Mouse (Mus musculus) left cerebral cortex, adult 9 months (tissue): ENCODE measurements around the gene Cers2.

ENCODE experiments used
- DNase-seq, 2 experiments: peaks; one replicate each; pipeline ENCODE4 v3.0.0; 2022; ENCODE audit warnings: low spot score in 2 of 2

Cers2 gene

GRCm38 (mm10) chr3:95289419-95289818 lies 25.2 kb upstream of the Cers2 start:
- DNase-seq: no peak

DNA sequence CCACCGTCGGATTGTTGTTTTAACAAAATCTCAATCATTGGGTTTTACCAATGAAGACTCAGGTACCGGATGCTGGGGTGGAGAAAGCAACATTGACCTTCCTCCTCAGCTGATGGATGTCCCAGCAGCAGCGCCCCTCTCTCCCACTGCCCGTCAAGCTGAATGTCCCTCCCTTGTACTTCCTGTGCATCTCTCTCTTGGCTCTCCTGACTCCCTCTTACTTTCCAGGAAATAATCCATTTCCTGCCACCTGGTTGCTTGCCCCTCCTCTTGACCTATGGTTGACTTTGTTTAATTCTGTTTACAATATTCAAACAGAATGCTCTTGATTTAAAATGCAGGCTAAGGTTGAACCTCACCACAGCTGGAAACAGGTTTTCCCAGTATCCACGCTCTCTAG lies 24.4 kb upstream of the Cers2 start:
- DNase-seq: no peak

- DNase-seq: no peak
Measured at GRCm38 (mm10) chr3:95291041-95291440, 23.6 kb upstream of the Cers2 start.

- no peak for DNase-seq
Measured at GRCm38 (mm10) chr3:95292899-95293298, 21.7 kb upstream of the Cers2 start.

DNA sequence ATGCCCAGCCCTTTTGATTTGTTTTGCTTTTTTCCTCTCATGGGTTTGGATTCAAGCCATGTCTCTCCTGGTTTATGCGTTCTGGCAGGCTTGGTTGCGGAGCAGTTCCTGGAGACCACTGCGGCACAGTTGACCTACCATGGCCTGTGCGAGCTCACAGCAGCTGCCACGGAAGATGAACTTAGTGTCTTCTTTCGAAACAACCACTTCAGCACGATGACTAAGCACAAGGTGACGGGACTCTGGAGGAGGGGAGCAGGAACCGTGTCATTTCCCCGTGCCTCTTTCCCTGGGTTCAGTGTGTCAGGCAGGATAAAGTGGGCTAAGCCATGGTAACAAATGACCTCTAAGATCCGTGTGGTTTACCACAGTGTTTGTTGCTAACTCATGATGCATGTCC lies 21.1 kb upstream of the Cers2 start:
- DNase-seq: no peak

- DNase-seq: no peak
Measured at GRCm38 (mm10) chr3:95294316-95294715, 20.3 kb upstream of the Cers2 start.

DNA sequence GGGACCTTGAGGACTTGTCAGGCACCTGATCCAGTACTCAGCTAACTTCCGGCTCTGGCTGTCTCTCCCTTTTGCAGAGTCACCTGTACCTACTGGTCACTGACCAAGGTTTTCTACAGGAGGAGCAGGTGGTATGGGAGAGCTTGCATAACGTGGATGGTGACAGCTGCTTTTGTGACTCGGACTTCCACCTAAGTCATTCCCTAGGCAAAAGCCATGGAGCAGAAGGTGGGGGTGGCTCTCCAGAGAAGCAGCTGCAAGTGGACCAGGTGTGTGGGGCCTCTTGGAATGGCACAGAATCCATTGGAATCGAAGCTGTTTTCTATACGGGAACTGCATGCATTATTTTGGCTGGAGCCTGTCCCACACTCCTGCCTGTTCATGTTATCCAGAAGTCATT lies 19.9 kb upstream of the Cers2 start:
- DNase-seq: no peak

DNA sequence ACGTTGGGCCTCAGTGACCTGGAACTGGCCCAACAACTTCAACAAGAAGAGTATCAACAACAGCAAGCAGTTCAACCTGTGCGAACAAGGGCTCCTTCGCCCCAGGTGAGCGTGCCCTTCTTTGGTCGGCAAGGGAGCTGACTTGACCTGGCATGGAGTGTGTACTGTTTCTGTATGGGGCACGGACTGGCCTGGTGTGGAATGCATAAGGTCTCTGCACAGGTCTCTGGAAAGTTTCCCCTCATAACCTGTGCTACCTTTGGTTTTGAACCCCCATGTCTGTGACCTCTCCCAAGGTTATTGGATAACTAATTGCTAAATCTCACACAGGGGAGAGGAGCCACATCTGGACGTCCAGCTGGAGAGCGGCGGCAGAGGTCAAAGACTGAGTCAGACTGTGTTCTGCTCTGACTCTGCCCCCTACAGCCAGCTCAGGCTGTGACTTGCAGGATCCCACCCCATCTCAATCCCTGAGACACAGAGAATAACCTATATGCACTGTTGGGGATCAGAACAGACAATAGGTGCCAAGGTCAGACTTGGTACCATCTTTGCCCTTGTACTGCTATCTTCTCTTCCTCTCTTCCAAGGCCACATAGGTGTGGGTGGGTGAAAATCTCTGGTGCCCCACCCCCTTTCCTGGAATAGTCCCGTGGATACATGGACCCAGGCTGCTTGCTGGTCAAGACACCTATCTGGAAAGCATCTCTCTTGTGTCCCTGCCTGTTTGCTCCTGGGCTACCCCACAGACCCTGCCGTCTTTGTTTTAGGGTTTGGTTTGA lies 19.1 kb upstream of the Cers2 start:
- DNase-seq: no peak

- no peak for DNase-seq
Measured at GRCm38 (mm10) chr3:95296103-95296469, 18.5 kb upstream of the Cers2 start.

- no peak for DNase-seq
Measured at GRCm38 (mm10) chr3:95298018-95298417, 16.6 kb upstream of the Cers2 start.

- no peak for DNase-seq
Measured at GRCm38 (mm10) chr3:95301204-95301796, 13.3 kb upstream of the Cers2 start.

- no peak for DNase-seq
Measured at GRCm38 (mm10) chr3:95306244-95306643, 8.3 kb upstream of the Cers2 start.

DNA sequence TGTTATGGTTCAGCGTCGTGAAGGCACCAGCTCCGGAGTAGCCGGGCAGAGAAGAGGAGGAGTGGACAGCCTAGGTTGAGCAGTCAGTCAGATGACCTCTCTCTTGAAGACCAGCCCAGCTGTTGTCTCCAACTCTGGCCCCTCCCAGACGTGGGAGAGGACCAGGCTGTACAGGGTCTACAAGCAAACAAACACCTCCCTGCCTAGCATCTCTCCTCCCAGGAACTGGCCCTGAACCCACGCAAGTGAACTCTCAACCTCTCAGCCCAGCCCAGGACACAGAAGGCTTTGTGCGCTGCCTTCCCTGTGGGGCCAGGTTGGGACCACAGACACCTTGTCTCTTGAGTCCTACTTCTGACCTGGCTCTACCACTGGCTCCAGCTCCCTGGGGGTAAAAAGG lies 7.5 kb upstream of the Cers2 start, which contains the start of gene Anxa9:
TSS of gene Anxa9 (minus strand) at position 77 of the 400 bp plus-strand sequence.
- DNase-seq: no peak

GRCm38 (mm10) chr3:95310496-95310895 lies 4.1 kb upstream of the Cers2 start:
- no peak for DNase-seq

- peak in 1 of 2 experiments; percentile 80 for DNase-seq
Measured at GRCm38 (mm10) chr3:95310968-95311882, 3.4 kb upstream of the Cers2 start.

DNA sequence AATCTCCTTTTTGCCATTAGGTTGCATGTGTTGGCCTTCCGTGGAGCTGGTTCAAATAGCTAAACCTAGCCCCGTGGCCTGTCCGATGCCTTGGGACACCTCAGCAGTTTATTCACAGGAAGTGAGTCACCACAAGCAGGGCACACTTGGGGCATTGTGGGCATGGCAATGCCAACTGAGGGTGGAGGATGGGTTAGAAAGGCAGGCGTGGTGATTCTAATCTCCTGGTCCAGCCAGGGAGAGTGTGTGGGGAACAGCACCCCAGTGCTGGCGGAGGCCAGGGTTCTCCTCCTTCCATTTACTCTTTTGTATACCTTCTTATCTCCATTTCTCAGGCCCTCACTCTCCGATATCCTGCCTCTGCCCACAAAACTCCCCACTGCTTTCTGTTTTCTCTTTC lies 2.0 kb upstream of the Cers2 start:
- no peak for DNase-seq

DNA sequence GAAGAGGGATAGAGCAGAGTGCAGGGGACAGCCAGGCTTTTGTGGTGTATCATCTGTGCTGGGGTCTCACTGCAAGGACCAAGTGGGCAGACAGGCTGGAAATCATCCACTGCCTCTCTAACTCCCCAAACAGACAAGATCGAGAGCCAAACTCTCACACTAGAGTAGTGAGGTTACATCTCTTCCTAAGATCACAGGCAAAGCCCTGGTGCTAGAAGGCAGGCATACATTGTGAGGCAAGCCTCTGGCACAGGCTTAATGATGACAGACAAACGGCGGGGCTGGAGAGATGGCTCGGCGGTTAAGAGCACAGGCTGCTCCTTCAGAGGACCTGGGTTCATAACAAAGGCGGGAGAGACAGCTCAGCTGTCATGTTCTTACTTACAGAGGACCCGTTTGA lies 1.1 kb upstream of the Cers2 start:
- no peak for DNase-seq

- no peak for DNase-seq
Measured at GRCm38 (mm10) chr3:95314075-95314474, 516 bp upstream of the Cers2 start.

DNA sequence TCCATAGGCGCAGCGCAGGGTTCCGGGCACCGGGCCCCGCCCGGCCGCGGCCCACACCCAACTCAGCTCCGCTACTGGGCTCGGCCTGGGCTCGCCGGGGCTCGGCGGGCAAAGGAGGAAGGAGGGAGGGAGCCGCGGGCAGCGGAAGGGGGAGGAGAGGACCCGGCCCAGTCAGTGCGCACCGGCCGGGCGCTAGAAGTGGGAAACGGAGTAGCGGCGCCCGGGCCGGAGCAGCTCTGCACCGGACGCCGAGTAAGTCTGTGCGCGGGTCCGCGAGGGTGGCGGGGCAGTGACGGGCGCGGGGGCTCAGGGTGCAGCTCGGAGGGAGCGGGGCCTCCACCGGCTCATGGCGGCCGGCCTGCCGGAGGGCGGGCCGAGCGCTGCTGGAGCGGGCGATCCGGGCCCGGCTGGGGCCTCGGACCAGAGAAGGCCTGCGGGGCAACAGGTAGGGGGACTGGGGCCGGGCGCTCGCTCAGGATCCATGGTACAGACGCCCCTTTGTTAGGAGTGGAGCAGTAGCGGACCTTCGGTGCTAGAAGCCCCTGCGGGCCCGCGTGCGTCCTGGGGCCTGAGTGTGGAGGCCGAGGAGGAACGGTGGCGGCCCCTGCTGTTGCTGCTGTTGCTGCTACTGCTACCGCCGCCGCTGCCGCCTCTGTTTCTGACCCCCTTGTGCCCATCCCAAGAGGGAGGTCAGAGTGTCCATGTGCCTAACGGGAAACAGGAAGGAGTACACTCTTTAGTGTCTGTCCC lies 678 bp downstream of the Cers2 start:
- peak in 1 of 2 experiments; percentile 68 for DNase-seq

GRCm38 (mm10) chr3:95315844-95316550 lies 1.4 kb downstream of the Cers2 start:
- no peak for DNase-seq
